Mouse (Mus musculus) C2C12 (cell line): ENCODE data around the gene Olfr1024. TPM values are rescaled to one million over a fixed set of nuclear protein-coding genes. Genes with fewer than 3 reads are reported as not detected.

Experiments used
- H3K27me3 ChIP-seq: one replicate; pipeline ENCODE4 v1.6.1; 2011; ENCODE audit not compliant: control insufficient read depth, insufficient read depth, insufficient read length
- H3K36me3 ChIP-seq: one replicate; pipeline ENCODE4 v1.6.1; 2011; ENCODE audit not compliant: control insufficient read depth, insufficient read depth
- H3K4me3 ChIP-seq: one replicate; pipeline ENCODE4 v1.5.1; 2011; ENCODE audit warnings: mild to moderate bottlenecking, control low read depth; ENCODE audit not compliant: poor library complexity, insufficient read depth, severe bottlenecking
- H3K79me2 ChIP-seq: one replicate; pipeline ENCODE4 v1.6.1; 2011; ENCODE audit not compliant: control insufficient read depth, insufficient read depth
- H3K79me3 ChIP-seq: one replicate; pipeline ENCODE4 v1.6.1; 2011; ENCODE audit warnings: low read depth, control low read depth
- H3ac ChIP-seq: one replicate; pipeline ENCODE3; 2011; ENCODE audit warnings: low read depth; ENCODE audit not compliant: control insufficient read depth, insufficient read length
- CEBPB ChIP-seq: IDR thresholded peaks from one replicate; pipeline ENCODE4 v1.6.1; 2011; ENCODE audit warnings: low read depth, mild to moderate bottlenecking, control low read depth, moderate library complexity
- CTCF ChIP-seq: IDR thresholded peaks from one replicate; pipeline ENCODE4 v1.5.1; 2011; ENCODE audit not compliant: control insufficient read depth, insufficient read depth, insufficient read length
- FOSL1 ChIP-seq: IDR thresholded peaks from one replicate; pipeline ENCODE4 v1.8.0; 2011; ENCODE audit warnings: mild to moderate bottlenecking, low read length; ENCODE audit not compliant: poor library complexity, insufficient read depth, severe bottlenecking
- MAX ChIP-seq: IDR thresholded peaks from one replicate; pipeline ENCODE4 v1.6.1; 2011; ENCODE audit warnings: mild to moderate bottlenecking, control low read depth
- MYOD1 ChIP-seq: IDR thresholded peaks from one replicate; pipeline ENCODE4 v1.6.1; 2011; ENCODE audit warnings: low read depth; ENCODE audit not compliant: control insufficient read depth, insufficient read length
- MYOG ChIP-seq: IDR thresholded peaks from one replicate; pipeline ENCODE4 v1.6.1; 2011; ENCODE audit not compliant: control insufficient read depth, insufficient read length; ENCODE audit errors: extremely low read depth
- USF1 ChIP-seq: IDR thresholded peaks from one replicate; pipeline ENCODE4 v1.6.1; 2011; ENCODE audit warnings: low read depth, mild to moderate bottlenecking, control low read depth, moderate library complexity
- long read RNA-seq, 2 experiments: library from polyadenylated mRNA; unstranded; transcript quantifications; one replicate each; pipeline ENCODE4 v2.0.0; 2019 to 2020
- polyA plus RNA-seq: library from polyadenylated mRNA; unstranded; fragments of >200 nt; fragmentation: generic; extraction: Trizol; gene quantifications from one replicate; pipeline ENCODE4 v1.2.1, GENCODE M21; 2012; ENCODE audit warnings: missing spikeins

Gene Olfr1024
- not detected for polyA plus RNA-seq
- long read RNA-seq, experiment 1 = 0 reads
- long read RNA-seq, experiment 2 = 0 reads

DNA sequence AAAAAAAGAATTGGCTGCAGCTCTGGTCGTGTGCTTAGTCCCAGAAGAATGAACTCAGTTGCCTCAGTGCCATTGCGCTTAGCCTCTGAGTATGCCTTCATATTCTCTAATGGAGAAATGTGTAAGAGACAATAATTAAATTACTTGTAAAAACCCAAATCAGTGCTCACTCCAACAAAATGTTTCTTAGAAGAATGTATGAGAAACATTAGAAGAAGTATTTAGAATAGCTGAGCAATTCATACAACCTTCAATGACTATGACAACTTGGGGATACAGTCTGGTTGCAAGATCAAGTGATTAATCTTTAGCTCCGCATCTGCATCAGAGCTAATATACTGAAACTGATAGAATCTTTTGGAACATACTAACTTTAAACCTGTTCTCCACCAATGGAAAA lies at the start of gene Olfr1024:
Gene Olfr1024, minus strand, starts transcription at position 101 of the 400 bp plus-strand sequence.
- TF ChIP-seq MYOG (no peak), MAX (no peak), CTCF (no peak), CEBPB (no peak), MYOD1 (no peak), USF1 (no peak), FOSL1 (no peak)

DNA sequence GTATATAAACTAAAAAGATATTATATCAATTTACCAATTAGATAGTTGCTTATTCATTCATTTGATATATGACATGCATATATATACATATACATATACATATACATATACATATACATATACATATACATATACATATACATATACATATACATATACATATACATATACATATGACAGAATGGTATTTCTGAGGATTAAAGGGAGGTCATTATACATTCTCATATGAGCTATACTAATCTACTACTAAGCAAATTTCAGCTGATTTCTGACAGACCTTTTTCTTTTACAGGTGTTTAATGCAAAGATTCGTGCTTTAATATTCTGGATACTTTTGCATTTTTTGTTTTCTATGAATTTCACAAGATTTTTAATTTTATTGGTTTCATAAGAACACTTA lies 45.3 kb upstream of the Olfr1024 start, which contains the start of gene Olfr1028:
Gene Olfr1028, plus strand, starts transcription at position 301 of the 400 bp plus-strand sequence.
- no peak for TF ChIP-seq FOSL1
- TF ChIP-seq MAX = no peak
- no peak for TF ChIP-seq CEBPB
- TF ChIP-seq USF1 = no peak
- TF ChIP-seq MYOD1 = no peak
- no peak for TF ChIP-seq CTCF
- no peak for TF ChIP-seq MYOG
- Histone ChIP-seq H3K4me3 (no peak within 1 kb of the TSS), H3K79me2 (no peaks in the 10 kb centered on the region), H3K79me3 (no peaks in the 10 kb centered on the region), H3K36me3 (no peaks in the 10 kb centered on the region), H3K27me3 (no peaks in the 10 kb centered on the region), H3ac (no peak within 1 kb of the TSS)

More for the DNA sequence above, at the start of gene Olfr1024:
- Histone ChIP-seq H3K36me3 (no peaks in the 10 kb centered on the region), H3K79me2 (no peaks in the 10 kb centered on the region), H3K4me3 (no peak within 1 kb of the TSS), H3K27me3 (no peaks in the 10 kb centered on the region), H3K79me3 (no peaks in the 10 kb centered on the region), H3ac (no peak within 1 kb of the TSS)

DNA sequence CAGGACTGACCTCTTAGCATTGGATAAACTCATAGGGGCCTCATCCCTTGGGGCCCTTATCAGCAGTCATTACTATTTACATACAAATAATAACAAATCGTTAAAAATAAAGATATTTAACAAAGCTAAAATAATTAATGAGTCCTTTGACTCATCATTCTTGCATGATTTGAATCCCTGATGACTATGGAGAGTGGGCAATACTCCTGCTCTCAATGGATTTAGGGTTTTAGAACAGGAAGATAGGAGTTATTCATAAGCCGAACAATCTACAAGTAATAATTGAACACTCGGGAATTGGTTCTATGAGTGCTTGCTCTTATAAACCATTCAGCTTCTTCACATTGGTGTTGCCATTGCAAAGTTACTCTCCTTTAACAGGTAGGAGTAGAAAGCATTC lies 16.4 kb upstream of the Olfr1024 start, which contains the start of gene Olfr1026:
Gene Olfr1026, plus strand, starts transcription at position 301 of the 400 bp plus-strand sequence.
- no peaks in the 10 kb centered on the region for H3K27me3 ChIP-seq
- no peak within 1 kb of the TSS for H3K4me3 ChIP-seq
- H3K36me3 ChIP-seq = no peaks in the 10 kb centered on the region
- H3K79me2 ChIP-seq = no peaks in the 10 kb centered on the region
- H3ac ChIP-seq = no peak within 1 kb of the TSS
- TF ChIP-seq CTCF (no peak), CEBPB (no peak), MAX (no peak)
- H3K79me3 ChIP-seq = no peaks in the 10 kb centered on the region

DNA sequence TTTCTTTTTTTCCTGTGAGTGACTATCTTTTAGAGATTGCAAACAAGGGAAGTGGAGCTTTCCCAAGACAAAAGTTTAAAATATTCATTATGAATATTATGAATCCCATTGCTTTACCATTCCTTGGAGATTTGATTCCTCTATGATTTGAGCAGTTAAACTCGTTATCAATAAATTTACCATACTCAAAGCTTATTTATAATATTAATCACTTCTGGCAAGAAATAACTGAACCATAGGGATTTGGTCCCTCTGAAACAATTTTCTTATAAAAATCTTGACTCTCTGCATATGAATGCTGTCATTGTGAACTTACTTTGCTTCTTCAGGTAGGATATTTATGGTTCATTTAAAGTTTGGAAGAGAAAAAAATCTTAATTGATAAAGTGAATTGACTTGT lies 10.0 kb upstream of the Olfr1024 start, which contains the start of gene Olfr1025-ps1:
Gene Olfr1025-ps1, plus strand, starts transcription at position 301 of the 400 bp plus-strand sequence.
- no peaks in the 10 kb centered on the region for H3K79me2 ChIP-seq

DNA sequence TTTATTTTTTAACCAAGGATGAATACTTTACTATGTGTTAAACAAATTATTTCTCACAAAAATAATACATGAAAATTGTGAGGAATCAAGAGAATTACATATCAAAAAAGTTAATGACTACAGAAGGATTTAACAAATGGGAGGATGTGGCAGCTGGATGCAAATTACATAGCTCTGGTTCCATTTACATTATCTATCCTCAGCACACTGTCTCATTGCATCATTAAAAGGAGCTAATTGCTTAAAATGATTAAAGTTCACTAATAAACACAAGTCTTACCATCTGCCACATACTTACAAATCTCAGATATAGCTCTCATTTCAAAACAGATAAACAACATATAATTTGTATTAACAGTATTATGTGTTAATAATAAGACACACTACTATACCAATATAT lies 8.3 kb upstream of the Olfr1024 start:
- no peaks in the 10 kb centered on the region for H3K36me3 ChIP-seq
- TF ChIP-seq CTCF (no peak), FOSL1 (no peak), MAX (no peak), CEBPB (no peak), MYOG (no peak), USF1 (no peak), MYOD1 (no peak)
- no peaks in the 10 kb centered on the region for H3K27me3 ChIP-seq
- H3ac ChIP-seq = no peak overlapping the region
- H3K4me3 ChIP-seq = no peak overlapping the region
- no peaks in the 10 kb centered on the region for H3K79me3 ChIP-seq
- H3K79me2 ChIP-seq = no peaks in the 10 kb centered on the region

More for the DNA sequence above, 10.0 kb upstream of the Olfr1024 start, which contains the start of gene Olfr1025-ps1:
- H3K79me3 ChIP-seq = no peaks in the 10 kb centered on the region
- no peaks in the 10 kb centered on the region for H3K27me3 ChIP-seq
- H3K4me3 ChIP-seq = no peak within 1 kb of the TSS
- H3K36me3 ChIP-seq = no peaks in the 10 kb centered on the region
- TF ChIP-seq FOSL1 (no peak), MAX (no peak), CEBPB (no peak), USF1 (no peak), MYOG (no peak), MYOD1 (no peak), CTCF (no peak)
- H3ac ChIP-seq = no peak within 1 kb of the TSS

DNA sequence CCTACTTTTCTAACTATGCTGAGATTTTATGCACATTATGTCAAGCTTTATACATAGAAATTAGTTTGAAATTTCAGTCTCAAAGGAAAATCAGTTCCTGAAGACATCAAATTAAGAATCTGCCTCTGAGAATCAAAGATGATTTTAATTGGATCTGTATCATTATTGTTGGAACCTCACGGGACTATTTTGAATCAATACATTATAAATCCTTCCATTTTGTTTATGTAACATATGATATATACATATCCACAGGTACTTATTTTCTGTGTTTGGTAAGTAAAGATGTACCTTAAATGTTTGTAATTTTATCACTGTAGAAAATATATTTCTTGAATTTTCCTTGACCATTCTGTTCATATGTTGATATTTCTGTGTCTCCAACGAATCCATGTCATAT lies 19.5 kb downstream of the Olfr1024 start, which contains the start of gene Olfr1023:
Gene Olfr1023, plus strand, starts transcription at position 301 of the 400 bp plus-strand sequence.
- TF ChIP-seq MYOG (no peak), MAX (no peak), USF1 (no peak), MYOD1 (no peak), CTCF (no peak), FOSL1 (no peak), CEBPB (no peak)
- Histone ChIP-seq H3K4me3 (no peak within 1 kb of the TSS), H3K36me3 (no peaks in the 10 kb centered on the region), H3K79me3 (no peaks in the 10 kb centered on the region), H3K79me2 (no peaks in the 10 kb centered on the region), H3ac (no peak within 1 kb of the TSS), H3K27me3 (no peaks in the 10 kb centered on the region)
